Mouse (Mus musculus) thymus, postnatal 14 days (tissue): ENCODE measurements around the gene Cop1.

ENCODE experiments used
- DNase-seq: peaks from one replicate; pipeline ENCODE4 v3.0.0; 2021

The Cop1 gene

DNA sequence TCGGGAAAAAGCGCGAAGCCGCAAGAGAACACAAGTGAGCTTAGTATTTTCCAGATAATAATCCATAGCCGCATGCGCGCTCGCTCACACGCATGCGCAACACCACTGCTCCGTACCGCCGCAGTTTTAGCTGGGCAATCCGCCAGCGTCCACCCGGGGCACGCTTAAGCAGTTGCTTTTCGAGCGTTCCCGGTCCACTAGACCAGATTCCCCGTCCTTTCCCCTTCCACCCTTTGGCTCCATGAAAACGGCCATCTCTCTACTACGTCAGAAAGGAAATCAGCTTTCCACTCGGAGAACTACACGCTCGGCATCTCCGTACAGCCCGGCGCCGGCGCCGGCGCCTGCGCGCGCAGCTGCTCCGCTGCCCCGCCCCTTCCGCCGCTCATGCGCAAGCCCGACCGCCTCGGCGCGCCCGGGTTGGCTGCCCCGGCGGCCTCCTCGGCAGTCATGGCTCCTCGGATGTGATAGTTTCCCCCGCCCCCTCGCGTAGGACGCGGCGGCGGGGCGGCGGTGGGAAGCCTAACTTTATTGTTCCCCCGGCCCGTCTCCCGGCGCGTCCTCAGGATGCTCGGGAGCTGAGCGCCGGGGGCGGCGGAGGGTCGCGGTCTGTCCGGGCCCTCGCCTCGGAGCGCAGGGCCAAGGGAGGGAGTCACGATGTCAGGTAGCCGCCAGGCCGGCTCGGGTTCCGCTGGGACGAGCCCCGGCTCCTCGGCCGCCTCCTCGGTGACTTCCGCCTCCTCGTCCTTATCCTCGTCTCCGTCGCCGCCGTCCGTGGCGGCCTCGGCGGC lies at the start of gene Cop1:
Gene Cop1 (plus strand): TSS at position 540 of the 791 bp plus-strand sequence.
- peak; percentile 94 for DNase-seq

DNA sequence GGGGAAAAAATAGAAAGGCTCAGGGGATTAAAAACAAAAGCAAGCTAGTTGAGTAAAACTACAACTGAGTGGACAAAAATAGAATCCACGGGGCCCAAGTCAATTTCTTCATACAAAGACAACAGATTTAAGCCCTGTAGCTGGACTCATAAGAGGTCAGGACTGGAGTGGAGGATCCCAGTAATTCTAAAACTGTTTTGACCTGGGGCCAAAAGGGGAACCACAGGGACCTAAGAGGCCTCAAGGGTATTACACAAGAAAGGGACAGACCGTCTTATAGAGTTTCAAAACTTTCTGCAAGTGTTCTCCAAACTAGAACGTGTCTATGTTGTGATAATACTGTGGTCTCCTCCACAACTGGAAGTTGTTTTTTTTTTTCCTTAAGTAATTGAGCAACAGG lies 45.4 kb upstream of the Cop1 start:
- no peak for DNase-seq

- no peak for DNase-seq
These were observed 33.5 kb upstream of the Cop1 start for GRCm38 (mm10) chr1:159198603-159199002.

DNA sequence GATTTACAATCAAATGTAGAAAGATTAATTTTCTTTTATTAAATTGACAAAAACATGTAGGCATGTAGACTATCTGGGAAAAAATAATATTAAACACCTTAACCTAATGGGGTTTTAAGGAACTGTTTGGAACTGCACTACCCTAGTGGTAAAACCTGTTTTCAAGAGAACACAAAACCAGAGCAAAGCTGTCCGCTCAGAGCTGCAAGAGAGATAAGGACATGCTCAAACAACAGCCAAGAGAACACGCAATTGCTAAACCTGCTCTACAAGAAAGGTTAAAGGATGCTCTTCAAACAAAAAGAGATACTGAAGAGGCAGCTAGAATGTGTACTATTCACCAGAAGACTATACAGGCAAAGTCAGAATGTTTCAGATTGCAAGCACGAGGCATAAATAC lies 32.5 kb upstream of the Cop1 start:
- no peak for DNase-seq

DNA sequence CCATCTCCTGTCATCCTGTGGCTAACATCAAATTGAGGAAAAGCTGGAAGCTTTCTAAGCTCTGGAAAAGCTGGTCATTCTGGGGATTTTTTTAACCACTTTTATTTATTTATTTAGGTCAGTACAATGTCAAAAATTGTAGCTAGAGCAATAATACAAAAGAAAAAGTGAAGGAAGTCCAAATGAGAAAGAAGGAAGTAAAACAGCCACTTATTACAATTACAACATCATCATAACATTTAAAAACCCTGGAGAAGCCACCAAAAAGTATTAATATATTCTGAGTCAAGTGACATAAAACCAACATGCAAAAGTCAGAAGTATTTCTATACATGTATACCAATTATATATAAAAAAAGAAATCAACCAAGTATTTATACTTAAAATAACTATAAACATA lies 30.9 kb upstream of the Cop1 start:
- DNase-seq: no peak

DNA sequence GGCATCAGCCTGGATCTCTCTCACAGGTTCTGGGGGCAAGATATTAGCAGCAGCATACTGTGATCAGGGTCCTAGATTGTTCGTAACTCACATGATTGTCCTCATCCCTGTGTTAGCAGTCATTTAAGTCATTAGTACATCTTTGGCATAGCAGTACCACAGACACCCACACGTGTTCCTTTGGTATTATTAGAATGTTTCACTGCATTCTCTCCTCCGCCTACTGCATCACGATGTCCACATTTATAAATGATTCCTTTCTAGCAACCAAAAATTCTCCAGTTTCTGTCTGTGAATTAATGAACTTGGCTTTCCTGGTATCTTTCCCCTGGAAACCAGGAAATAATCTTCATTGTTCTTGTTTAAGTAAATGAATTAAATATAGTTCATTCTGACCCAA lies 20.4 kb upstream of the Cop1 start:
- DNase-seq: no peak

- DNase-seq: no peak
These were observed 14.7 kb upstream of the Cop1 start for GRCm38 (mm10) chr1:159217437-159217836.

GRCm38 (mm10) chr1:159222046-159222445 lies 10.1 kb upstream of the Cop1 start:
- DNase-seq: no peak

GRCm38 (mm10) chr1:159225064-159225824 lies 6.9 kb upstream of the Cop1 start:
- no peak for DNase-seq

- DNase-seq: peak; percentile 52
These were observed 597 bp downstream of the Cop1 start for GRCm38 (mm10) chr1:159232572-159233261.

DNA sequence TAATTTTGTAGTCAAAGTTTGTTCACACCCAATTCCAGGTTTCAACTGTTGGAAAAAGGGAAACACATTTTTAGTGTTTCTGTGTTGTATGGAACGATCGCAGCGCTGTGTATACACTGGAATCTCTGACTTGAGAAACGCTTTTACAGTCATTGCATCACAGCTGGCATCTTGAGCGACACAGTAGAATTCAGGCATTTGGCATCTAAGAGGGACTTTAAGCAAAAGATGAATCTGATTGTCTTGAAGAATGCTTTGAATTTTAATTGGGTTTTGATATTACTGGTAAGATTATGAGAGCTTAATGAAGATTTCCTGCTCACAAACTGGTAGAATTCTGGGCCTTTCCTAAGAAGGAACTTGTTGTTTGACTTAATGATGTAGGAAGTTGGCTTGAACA lies 1.3 kb downstream of the Cop1 start:
- DNase-seq: no peak

GRCm38 (mm10) chr1:159234496-159234895 lies 2.4 kb downstream of the Cop1 start:
- DNase-seq: no peak

- DNase-seq: no peak
These were observed 3.6 kb downstream of the Cop1 start for GRCm38 (mm10) chr1:159235674-159236073.

- no peak for DNase-seq
These were observed 6.0 kb downstream of the Cop1 start for GRCm38 (mm10) chr1:159238147-159238546.

DNA sequence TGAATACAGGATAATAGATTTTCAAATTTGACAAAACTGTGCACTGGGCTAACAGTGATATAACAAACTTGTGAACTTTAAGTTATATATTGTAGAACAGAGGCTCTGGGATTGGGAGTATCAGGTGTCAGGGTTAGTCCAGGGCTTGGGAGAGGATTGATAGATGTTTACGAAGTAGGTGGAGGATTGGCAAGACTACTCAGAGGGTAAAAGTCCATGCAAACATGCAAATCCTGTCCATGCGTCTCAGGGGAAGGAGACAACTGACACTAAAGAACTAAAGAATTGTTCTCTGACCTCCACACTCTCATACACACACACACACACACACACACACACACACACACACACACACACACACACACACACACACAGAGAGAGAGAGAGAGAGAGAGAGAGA lies 18.2 kb downstream of the Cop1 start:
- DNase-seq: no peak

DNA sequence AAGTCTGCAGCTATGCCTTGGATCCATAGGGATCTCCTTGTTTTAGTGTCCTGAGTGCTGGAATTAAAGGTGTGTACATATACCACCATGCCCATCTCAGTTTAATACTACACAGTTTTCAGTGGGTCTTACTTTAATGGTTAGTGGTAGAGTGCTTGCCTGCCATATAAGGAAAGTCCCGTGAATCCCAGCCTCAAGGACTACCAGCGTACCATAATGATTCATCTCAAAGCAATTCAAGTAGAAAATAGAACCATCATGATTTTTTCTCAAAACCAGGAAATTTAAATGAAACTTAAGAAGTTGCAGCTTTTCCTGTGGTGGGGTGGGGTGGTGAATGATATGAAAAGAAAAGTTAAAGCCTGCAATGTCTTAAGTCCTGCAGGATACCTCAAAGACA lies 21.0 kb downstream of the Cop1 start:
- DNase-seq: no peak

DNA sequence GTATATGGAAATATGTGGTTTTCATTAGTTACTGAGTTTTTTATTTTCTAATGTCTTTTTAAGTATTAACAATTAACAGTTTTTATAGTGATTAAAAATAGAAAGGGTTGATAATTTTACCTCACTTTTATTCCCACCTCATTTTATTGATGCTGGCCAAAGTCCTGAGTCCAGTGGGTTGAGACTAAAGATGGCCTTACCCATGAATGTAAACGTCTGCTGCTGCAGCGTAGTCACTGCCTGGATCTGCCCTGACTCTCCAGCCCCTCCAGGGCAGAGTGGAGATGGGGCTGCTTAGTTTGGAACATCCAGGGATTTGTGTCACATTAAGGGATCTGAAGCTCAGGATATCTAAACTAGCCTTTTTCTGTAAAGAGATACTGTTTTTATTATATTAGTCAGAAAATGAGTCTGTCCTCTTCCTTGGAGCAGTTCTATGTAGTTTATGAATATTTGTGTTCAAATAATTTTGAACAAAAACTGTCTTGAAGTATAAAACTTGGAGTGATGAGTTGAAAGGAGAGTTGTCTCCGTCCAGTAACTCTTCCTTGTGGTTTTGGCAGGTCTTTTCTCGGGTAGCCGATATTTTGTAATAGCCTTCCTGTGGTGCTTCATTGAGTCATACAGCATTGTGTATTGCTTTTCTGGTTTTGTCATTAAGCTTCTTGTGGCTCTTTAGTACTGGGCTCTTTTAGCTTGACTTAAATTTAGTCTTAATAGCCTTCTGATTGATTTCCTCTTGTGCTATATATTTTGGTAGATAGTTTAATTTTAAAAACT lies 23.0 kb downstream of the Cop1 start:
- DNase-seq: no peak

DNA sequence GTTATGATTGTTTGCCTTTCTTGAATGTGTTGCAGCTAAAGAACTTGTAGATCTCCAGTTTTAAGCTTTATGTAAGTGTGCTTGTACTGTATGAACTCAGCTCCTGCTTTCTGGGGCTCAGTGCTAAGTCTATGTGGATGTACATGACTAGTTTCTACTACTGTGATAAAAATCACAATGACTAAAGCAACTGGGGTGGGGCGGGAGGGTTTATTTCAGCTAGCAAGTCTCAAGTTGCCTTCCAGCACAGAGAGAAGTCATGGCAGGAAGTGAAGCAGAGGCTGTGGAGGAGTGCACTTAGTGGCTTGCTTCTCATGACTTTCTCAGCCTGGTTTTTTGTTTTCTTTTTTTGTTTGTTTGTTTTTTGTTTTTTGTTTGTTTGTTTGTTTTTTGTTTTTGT lies 24.4 kb downstream of the Cop1 start:
- no peak for DNase-seq

GRCm38 (mm10) chr1:159263820-159264219 lies 31.7 kb downstream of the Cop1 start:
- no peak for DNase-seq

DNA sequence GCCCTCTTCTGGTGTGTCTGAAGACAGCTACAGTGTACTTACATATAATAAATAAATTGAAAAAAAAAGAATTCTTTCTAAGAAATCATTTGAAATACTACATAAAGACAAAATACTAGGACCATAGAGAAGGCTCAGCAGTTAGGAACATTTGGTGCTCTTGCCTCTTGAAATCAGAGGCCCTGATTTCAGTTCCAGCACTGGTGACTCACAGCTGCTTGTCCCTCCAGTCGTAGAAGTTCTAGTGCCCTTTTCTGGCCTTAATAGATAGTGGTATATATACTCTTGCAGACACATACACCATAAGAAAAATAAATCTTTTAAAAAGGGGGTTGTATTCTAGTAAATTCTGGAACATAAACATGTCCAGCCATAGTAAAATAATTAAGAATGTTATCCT lies 48.0 kb downstream of the Cop1 start:
- no peak for DNase-seq

DNA sequence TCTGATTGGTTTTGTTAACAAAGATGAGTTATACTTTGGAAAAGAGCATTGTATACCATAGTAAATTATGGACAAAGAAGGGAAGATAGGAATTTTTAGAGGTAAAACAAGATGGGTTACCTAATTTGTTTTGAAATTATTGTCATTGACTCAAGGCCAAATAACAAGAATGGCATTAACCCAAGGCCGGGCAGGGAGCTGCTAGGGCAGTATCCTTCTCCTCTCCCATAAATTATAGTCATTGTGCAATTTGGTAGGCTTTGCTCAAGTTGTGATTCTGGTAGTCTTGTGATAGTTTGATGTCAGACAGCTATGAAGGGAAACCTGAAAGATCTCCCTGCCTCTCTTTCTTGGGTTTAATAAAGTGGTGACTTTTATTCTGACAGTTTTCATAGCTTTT lies 49.7 kb downstream of the Cop1 start:
- DNase-seq: no peak

- DNase-seq: peak; percentile 11
These were observed 54.7 kb downstream of the Cop1 start for GRCm38 (mm10) chr1:159286833-159287232.

DNA sequence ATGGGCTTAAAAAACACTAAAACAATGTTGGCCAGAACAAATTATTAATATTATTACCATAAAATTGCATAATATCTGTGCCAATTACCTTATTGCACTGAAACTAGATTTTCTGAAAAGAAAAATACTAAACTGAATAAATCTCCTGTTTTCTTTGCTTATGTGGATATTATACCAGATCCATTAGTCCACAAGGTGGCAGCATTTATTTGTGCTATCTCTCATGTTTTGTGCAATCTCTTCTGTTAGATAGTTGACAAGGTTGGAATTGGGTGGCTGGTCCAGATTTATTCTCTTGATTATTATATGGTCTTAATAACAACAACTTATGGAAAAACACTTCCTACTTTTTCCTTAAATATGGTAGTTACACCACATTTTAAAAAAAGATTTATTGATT lies 58.1 kb downstream of the Cop1 start:
- no peak for DNase-seq
